Comparison of ENCODE assay signal across 20 mouse cellular contexts in genomic region chr2:101699284-101699683, GRCm38 (mm10). TPM values are rescaled to one million over a fixed set of nuclear protein-coding genes. Genes with fewer than 3 reads are reported as not detected.
A peak's percentile ranks its signal among the peaks of the same experiment; 100 is the strongest.
DNase-seq lines count a peak whose midpoint lies in the region; TF ChIP-seq lines count a peak whose summit lies in the region.
"Had no signal": no experiment of that assay in that cellular context is flagged by ENCODE, and none has a peak within 500 bp of the region (broad histone marks: within the 10 kb centered on the region; RNA-seq: fewer than 3 reads in every experiment).

No protein-coding gene starts in this region.

- no peak overlapping the region for H3K4me3 ChIP-seq in spleen, adult 2 months (ENCODE audit: extremely low read depth, insufficient read depth, insufficient read length)
- H3K4me3 ChIP-seq in bone marrow macrophage, adult 2 months (ENCODE audit: insufficient read depth, low read length): no peak overlapping the region
- H3K4me3 ChIP-seq in macrophage (ENCODE audit: inconsistent target): no peak overlapping the region
- H3K4me3 ChIP-seq: embryonic facial prominence, embryonic 12.5 days; forebrain, embryonic 15.5 days; heart, adult 2 months; heart, embryonic 15.5 days; hindbrain, embryonic 10.5 days; hindbrain, embryonic 15.5 days had no signal

- H3K79me2 ChIP-seq in macrophage (ENCODE audit: inconsistent target): peaks cover 7% of the 10 kb centered on the region; the same call in 1 of the 2 replicates

- WGBS in spleen, adult 2 months: 18% methylated on average over 4 of the region's 4 CpGs
- WGBS in macrophage (ENCODE audit: missing documents): 23% methylated on average over 4 of the region's 4 CpGs

- no peak for DNase-seq in spleen, adult 2 months (ENCODE audit: low read depth in 1 of 2, low spot score in 2 of 2)
- DNase-seq in spleen, postnatal 10 days (ENCODE audit: low spot score in 2 of 2): no peak
- DNase-seq in cerebellum, postnatal 14 days: no peak
- DNase-seq in gastrocnemius, adult 18-20 months (ENCODE audit: low spot score): no peak
- DNase-seq in adrenal gland, postnatal 10 days: no peak
- DNase-seq: adrenal gland, postnatal 25 days; cerebellum, adult 2 months; cerebellum, postnatal 10 days; gastrocnemius, postnatal 10 days; heart, adult 2 months; heart, postnatal 14 days had no signal

- H3K4me1 ChIP-seq in spleen, adult 2 months (ENCODE audit: control insufficient read depth, insufficient read depth, insufficient read length): peaks cover 4% of the 10 kb centered on the region
- peaks cover 34% of the 10 kb centered on the region for H3K4me1 ChIP-seq in bone marrow macrophage, adult 2 months (ENCODE audit: control insufficient read depth, insufficient read depth, low read length)
- H3K4me1 ChIP-seq: embryonic facial prominence, embryonic 12.5 days; forebrain, embryonic 15.5 days; hindbrain, embryonic 10.5 days; hindbrain, embryonic 15.5 days had no signal

- H3K27me3 ChIP-seq in spleen, adult 2 months (ENCODE audit: control insufficient read depth, insufficient read depth, low read length): no peaks in the 10 kb centered on the region
- H3K27me3 ChIP-seq: embryonic facial prominence, embryonic 12.5 days; forebrain, embryonic 15.5 days; heart, embryonic 15.5 days; hindbrain, embryonic 15.5 days had no signal

- peak overlapping the region; percentile 4; the same call in 1 of the 2 replicates for H3K27ac ChIP-seq in spleen, adult 2 months (ENCODE audit: insufficient read depth, low read length)
- peak overlapping the region; percentile 80 for H3K27ac ChIP-seq in bone marrow macrophage, adult 2 months (ENCODE audit: insufficient read depth, low read depth, low read length)
- peak overlapping the region; percentile 66 for H3K27ac ChIP-seq in macrophage
- H3K27ac ChIP-seq: embryonic facial prominence, embryonic 12.5 days; forebrain, embryonic 15.5 days; heart, adult 2 months; heart, embryonic 15.5 days; hindbrain, embryonic 10.5 days; hindbrain, embryonic 15.5 days had no signal

- no peak for TF ChIP-seq POLR2A in spleen, adult 2 months (IDR thresholded peaks at IDR 0.05; ENCODE audit: low read depth, low read length)
- no peak for TF ChIP-seq POLR2A in bone marrow macrophage, adult 2 months (IDR thresholded peaks at IDR 0.05; ENCODE audit: borderline replicate concordance, low read depth, low read length)

- peaks cover 18% of the 10 kb centered on the region for H3K36me3 ChIP-seq in spleen, adult 2 months (ENCODE audit: control insufficient read depth, insufficient read depth, low read length)
- peaks cover 17% of the 10 kb centered on the region; the same call in 1 of the 2 replicates for H3K36me3 ChIP-seq in macrophage (ENCODE audit: inconsistent target)

- no peak for TF ChIP-seq CTCF in spleen, adult 2 months (IDR thresholded peaks at IDR 0.05; ENCODE audit: extremely low read depth, insufficient read depth, insufficient read length, insufficient replicate concordance)
- no peak for TF ChIP-seq CTCF in bone marrow macrophage, adult 2 months (IDR thresholded peaks at IDR 0.05; ENCODE audit: low read depth, low read length)

RNA-seq across cellular contexts. Expression of gene Traf6, which starts 21.1 kb away (rescaled TPM):
- polyA plus RNA-seq in spleen, adult 2 months (2012; rRNA removed): 8.6 and 9.9 TPM in 2 replicates
- 11.0 and 11.5 TPM in 2 replicates for polyA plus RNA-seq in bone marrow macrophage, adult 2 months (2012; ENCODE audit: insufficient read depth, insufficient read length, missing spikeins)
- 10 to 100 TPM; 32.9 to 98.7 (median 56.1) TPM for total RNA-seq in macrophage (2018; cell fraction: chromatin; rRNA removed)
- total RNA-seq in macrophage (2018; cell fraction: cytosol; rRNA removed): 10 to 100 TPM; 15.4 to 26.6 (median 19.5) TPM
- 10 to 100 TPM; 30.9 to 64.7 (median 41.2) TPM for total RNA-seq in macrophage (2018; cell fraction: nucleus; rRNA removed)
- 11.9 to 12.8 TPM (median 12.4 TPM) in 3 replicates for polyA plus RNA-seq in macrophage (2018)
- total RNA-seq in gastrocnemius, adult 18-20 months (2021): 10 to 100 TPM; 10.2 to 11.4 TPM
- 10 to 100 TPM; 17.0 to 18.1 TPM for total RNA-seq in adrenal gland, postnatal 10 days (2021)

RNA-seq across cellular contexts. Expression of gene B230118H07Rik, which starts 50.0 kb away (rescaled TPM):
- 0.54 and 0.62 TPM in 2 replicates for polyA plus RNA-seq in spleen, adult 2 months (2012; rRNA removed)
- polyA plus RNA-seq in bone marrow macrophage, adult 2 months (2012; ENCODE audit: insufficient read depth, insufficient read length, missing spikeins): 24.2 and 31.9 TPM in 2 replicates
- 10 to 100 TPM in 7 of 26 experiments, 1 to 10 TPM in 19; 1.1 to 16.5 (median 6.7) TPM for total RNA-seq in macrophage (2018; cell fraction: chromatin; rRNA removed)
- total RNA-seq in macrophage (2018; cell fraction: cytosol; rRNA removed): 10 to 100 TPM; 12.7 to 22.0 (median 16.0) TPM
- 10 to 100 TPM in 4 of 26 experiments, 1 to 10 TPM in 22; 1.6 to 14.3 (median 6.2) TPM for total RNA-seq in macrophage (2018; cell fraction: nucleus; rRNA removed)
- polyA plus RNA-seq in macrophage (2018): 15.3 to 35.9 TPM (median 23.0 TPM) in 3 replicates
- total RNA-seq in gastrocnemius, adult 18-20 months (2021): 10 to 100 TPM; 81.0 to 87.2 TPM
- 10 to 100 TPM; 37.1 to 46.2 TPM for total RNA-seq in adrenal gland, postnatal 10 days (2021)

RNA-seq across cellular contexts. Expression of gene Rag1, which starts 50.0 kb away (rescaled TPM):
- 0.06 and 0.12 TPM in 2 replicates for polyA plus RNA-seq in spleen, adult 2 months (2012; rRNA removed)
- polyA plus RNA-seq in bone marrow macrophage, adult 2 months (2012; ENCODE audit: insufficient read depth, insufficient read length, missing spikeins): not detected in 2 replicates
- not detected for total RNA-seq in macrophage (2018; cell fraction: chromatin; rRNA removed)
- total RNA-seq in macrophage (2018; cell fraction: cytosol; rRNA removed): not detected
- total RNA-seq in macrophage (2018; cell fraction: nucleus; rRNA removed): under 1 TPM in 2 of 26 experiments, not detected in 24; 0.05 to 0.17 TPM
- not detected in 3 replicates for polyA plus RNA-seq in macrophage (2018)
- total RNA-seq in gastrocnemius, adult 18-20 months (2021): not detected
- under 1 TPM; 0.42 to 0.60 TPM for total RNA-seq in adrenal gland, postnatal 10 days (2021)
- total RNA-seq: adrenal gland, adult 18-20 months; adrenal gland, postnatal 25 days had no signal
- polyA plus RNA-seq: heart, embryonic 11.5 days had no signal

Comparison
In these comparisons a context has a peak if more than half of its experiments do, and no peak if none do; other contexts are left out.
1. H3K27ac ChIP-seq: peak in every context shown above with its lines; median percentile 80 in bone marrow macrophage, adult 2 months; 66 in macrophage; 4 in spleen, adult 2 months.
2. RNA of gene B230118H07Rik, which starts 50.0 kb away (polyA plus RNA-seq): 15.3 to 35.9 TPM in macrophage and 24.2 to 31.9 TPM in bone marrow macrophage, adult 2 months; 0.54 to 0.62 TPM in spleen, adult 2 months; every median in the first group is over 10 times any median in the second.